Mouse (Mus musculus): Measurements from ENCODE around the gene Olfml1.
A peak's percentile ranks its signal among the peaks of the same experiment; 100 is the strongest.

Olfml1 gene

GRCm38 (mm10) chr7:107567261-107567671 lies at the start of gene Olfml1:
TSS of gene Olfml1 (plus strand) at chr7:107567446.
- peak; percentile 59 for DNase-seq (ENCODE audit: low spot score)

DNA sequence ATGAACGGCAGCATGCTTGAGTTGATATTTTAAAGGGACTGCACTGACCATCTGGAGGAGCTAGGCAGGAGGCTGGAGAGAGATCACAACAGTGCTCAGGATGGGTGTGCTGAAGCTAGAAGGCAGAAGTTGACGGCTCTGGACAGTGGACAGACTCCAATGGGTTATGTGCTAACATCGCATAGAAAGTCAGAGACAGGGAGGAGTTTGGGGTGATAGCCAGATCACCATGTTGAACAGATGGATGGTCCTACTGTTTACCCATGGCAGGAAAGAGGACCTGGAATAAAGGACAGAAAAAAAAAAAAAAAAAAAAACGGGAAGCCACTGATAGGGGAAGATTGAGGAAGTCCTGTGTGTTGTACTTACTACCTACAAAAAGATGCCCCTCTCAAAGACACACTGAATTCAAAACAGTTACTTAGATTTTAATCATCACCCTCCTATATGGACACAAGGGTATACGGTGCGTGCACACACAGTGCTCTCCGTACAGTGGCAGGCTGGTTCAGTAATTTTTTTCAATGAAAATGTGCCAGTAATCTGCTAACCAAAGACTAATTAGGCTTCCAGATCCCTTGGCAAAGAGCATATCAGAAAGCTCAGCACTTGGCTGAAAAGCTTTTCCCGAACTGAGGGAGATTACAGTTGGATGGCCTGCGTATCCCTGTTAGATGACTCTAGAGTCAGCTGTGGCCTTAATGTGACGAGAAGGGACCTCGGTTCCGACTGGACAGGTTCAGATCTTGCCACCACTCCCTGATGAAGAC lies 47.8 kb upstream of the Olfml1 start:
- no peak for DNase-seq (ENCODE audit: low spot score)

DNA sequence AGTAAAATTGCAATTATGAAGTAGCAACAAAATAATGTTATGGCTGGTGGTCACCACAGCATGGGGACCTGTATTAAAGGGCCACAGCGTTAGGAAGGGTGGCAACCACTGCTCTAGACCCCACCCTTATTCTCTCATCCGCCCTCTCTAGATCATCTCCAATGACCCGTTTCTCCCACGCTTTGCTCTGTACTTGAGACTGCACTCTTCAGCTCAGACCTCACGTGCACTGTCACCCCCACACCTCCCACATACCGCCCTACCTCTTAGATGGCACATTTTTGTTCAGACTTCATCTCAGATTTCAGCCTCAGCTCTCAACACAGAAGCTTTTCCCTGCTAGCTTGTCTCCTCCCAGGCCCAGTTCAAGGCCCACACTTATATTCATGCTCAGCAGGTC lies 45.8 kb upstream of the Olfml1 start:
- no peak for DNase-seq (ENCODE audit: low spot score)

- DNase-seq (ENCODE audit: low spot score): peak; percentile 77
Observed at GRCm38 (mm10) chr7:107526299-107526698, 40.9 kb upstream of the Olfml1 start.

DNA sequence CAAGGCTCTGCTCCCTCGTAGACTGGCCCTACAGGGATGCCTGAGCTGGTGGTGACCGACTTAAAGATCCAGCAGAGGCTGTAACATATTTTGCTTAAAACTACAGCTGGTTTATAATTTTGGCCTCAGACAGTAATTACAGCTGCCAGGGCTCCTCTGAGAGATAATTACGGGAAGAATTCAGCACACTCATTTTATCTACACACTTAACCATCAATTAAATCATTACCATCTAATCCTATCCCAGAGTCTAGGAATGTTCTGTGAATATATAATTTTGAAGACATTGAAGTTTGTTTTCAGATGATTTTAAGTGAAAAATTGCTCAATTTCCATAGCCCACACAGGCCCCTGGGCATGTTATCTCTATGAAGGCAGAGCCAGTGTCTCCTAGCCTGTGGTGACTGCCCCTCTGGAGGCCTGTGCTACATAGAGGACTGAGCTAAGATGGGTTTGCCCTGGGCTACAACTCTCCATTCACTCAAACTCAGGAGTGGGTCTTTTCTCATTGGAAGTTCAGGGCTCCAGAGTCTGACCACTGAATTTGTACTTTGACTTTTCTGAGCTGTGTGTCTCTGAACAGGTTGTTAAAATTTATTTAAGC lies 39.0 kb upstream of the Olfml1 start:
- no peak for DNase-seq (ENCODE audit: low spot score)

GRCm38 (mm10) chr7:107529364-107529763 lies 37.9 kb upstream of the Olfml1 start:
- DNase-seq (ENCODE audit: low spot score): no peak

GRCm38 (mm10) chr7:107535311-107535710 lies 31.9 kb upstream of the Olfml1 start:
- no peak for DNase-seq (ENCODE audit: low spot score)

- DNase-seq (ENCODE audit: low spot score): no peak
Observed at GRCm38 (mm10) chr7:107536516-107536915, 30.7 kb upstream of the Olfml1 start.

- no peak for DNase-seq (ENCODE audit: low spot score)
Observed at GRCm38 (mm10) chr7:107540034-107540433, 27.2 kb upstream of the Olfml1 start.

DNA sequence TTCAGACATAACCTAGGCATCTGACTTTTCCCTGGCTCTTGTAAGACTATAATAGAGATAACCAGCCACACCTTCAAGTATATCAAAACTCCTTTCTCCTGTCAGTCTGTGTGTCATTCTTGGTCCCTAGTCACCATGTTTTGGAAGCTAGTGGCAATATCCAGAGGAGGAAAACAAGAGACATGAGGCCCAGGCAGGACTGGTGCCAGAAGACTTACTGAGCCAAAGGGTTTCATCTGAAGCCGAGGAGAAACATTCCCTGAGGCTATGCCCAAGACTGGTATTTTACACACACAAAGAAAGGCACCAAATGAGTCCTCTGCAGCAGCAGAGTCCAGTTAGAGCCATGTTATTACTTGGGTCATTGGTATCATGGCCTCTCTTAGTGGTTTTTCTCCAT lies 22.2 kb upstream of the Olfml1 start:
- DNase-seq (ENCODE audit: low spot score): no peak

- DNase-seq (ENCODE audit: low spot score): no peak
Observed at GRCm38 (mm10) chr7:107547872-107548271, 19.4 kb upstream of the Olfml1 start.

DNA sequence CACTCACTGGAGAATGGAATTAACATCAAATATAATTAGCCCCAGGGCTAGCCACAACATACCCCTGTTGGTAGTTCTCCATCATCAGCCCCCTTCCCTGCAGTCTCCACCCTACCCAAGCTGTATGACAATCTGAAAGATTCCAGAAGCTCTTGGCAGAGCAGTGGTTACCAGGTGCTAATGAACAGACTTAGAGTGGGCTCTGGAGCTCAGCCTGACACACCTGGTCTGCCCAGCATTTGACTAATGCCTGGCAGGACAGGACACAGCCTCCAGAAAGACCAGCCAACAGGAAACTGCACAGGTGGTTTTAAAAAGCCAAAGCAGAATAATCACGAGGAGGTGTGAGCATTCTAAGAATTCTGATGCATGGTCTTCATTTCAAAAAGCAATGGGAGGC lies 13.8 kb upstream of the Olfml1 start:
- DNase-seq (ENCODE audit: low spot score): no peak

- no peak for DNase-seq (ENCODE audit: low spot score)
Observed at GRCm38 (mm10) chr7:107555906-107556305, 11.3 kb upstream of the Olfml1 start.

GRCm38 (mm10) chr7:107560675-107561074 lies 6.6 kb upstream of the Olfml1 start:
- DNase-seq (ENCODE audit: low spot score): no peak

GRCm38 (mm10) chr7:107561584-107561983 lies 5.7 kb upstream of the Olfml1 start:
- DNase-seq (ENCODE audit: low spot score): no peak

GRCm38 (mm10) chr7:107563727-107564126 lies 3.5 kb upstream of the Olfml1 start:
- DNase-seq (ENCODE audit: low spot score): no peak

- DNase-seq (ENCODE audit: low spot score): peak; percentile 7
Observed at GRCm38 (mm10) chr7:107567674-107568073, 428 bp downstream of the Olfml1 start.

DNA sequence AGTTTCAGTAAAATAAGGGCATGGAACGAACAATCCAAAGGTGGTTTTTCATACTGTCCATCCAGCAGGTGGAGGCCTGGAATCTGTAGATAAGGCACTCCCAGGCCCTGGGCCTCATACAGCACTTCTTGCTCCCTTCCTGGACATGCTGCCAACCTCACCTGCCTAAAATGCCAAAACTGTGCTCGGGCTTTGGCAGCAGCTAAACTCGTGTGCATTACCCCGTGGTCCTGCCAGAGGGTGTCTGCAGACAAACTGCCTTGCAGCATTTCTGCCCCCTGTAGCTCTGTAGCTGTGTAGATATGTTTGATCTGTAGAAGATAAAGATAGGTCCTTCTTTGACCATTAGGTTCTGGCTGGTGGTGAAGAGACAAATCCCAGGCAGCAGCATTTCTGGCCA lies 1.7 kb downstream of the Olfml1 start:
- DNase-seq (ENCODE audit: low spot score): no peak

DNA sequence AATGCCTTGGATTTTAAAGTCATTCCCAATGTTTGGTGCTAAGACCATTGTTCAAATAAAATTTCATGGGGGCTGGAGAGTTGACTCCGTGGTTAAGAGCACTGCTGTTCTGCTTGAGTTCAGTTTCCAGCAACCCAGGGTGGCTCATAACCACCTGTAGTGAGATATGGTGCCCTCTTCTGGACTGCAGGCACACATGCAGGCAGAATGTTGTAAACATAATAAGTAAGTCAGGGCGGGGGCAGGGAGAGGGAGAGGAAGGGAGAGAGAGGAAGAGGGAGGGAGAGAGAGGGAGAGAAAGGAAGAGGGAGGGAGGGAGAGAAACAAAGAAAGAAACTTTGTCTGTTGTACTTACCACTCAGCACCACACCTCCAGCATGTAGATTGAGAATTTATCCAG lies 6.6 kb downstream of the Olfml1 start:
- DNase-seq (ENCODE audit: low spot score): no peak

GRCm38 (mm10) chr7:107574276-107574675 lies 7.0 kb downstream of the Olfml1 start:
- no peak for DNase-seq (ENCODE audit: low spot score)

DNA sequence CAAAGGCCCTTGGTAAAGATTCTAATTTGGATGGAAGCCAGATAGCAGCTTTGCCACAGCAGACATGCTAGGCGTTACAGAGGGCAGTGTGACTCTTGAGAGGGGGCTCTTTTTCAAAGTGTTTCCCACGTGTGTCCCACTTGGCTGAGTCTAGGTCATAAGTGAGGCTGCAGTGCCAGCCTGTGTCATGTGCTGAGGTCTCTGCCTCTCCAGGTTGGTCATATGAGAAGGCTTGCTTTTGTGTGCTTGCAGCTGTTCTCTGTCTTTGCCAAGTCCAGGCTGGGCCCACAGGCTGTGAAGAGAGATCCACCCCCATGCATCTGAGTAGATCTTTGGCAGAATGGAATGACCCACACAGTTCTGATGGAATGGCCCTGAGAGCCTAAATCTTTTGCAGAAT lies 25.4 kb downstream of the Olfml1 start:
- DNase-seq (ENCODE audit: low spot score): no peak

GRCm38 (mm10) chr7:107593904-107594303 lies 26.7 kb downstream of the Olfml1 start:
- no peak for DNase-seq (ENCODE audit: low spot score)

GRCm38 (mm10) chr7:107594325-107594856 lies 27.1 kb downstream of the Olfml1 start:
- DNase-seq (ENCODE audit: low spot score): peak; percentile 70
